Mouse (Mus musculus) ES-Bruce4 (cell line): ENCODE measurements around the gene Rnf157.

ENCODE experiments used
- CTCF ChIP-seq: IDR thresholded peaks from one replicate; pipeline ENCODE4 v1.8.1; 2011; ENCODE audit warnings: low read depth, low read length
- EP300 ChIP-seq: IDR thresholded peaks from 2 replicates; pipeline ENCODE4 v1.6.1; 2011; ENCODE audit warnings: low read depth, low read length; ENCODE audit not compliant: insufficient read depth
- POLR2A ChIP-seq: IDR thresholded peaks from one replicate; pipeline ENCODE4 v1.8.1; 2011; ENCODE audit warnings: low read length; ENCODE audit not compliant: insufficient read depth

- TF ChIP-seq CTCF: no peak
- TF ChIP-seq POLR2A: no peak
- TF ChIP-seq EP300: no peak
Observed at GRCm38 (mm10) chr11:116417054-116417453, 4.2 kb upstream of the Rnf157 start.
